Mouse (Mus musculus): ENCODE data around the gene Xpo5.

GRCm38 (mm10) chr17:46277586-46277985 lies 75.0 kb downstream of the Xpo5 start:
- TF ChIP-seq POLR2A (IDR thresholded peaks at IDR 0.05; ENCODE audit: low read depth, low read length) (no peak), NRF1 (IDR thresholded peaks at IDR 0.05; ENCODE audit: low read depth, low read length) (no peak), ZC3H11A (IDR thresholded peaks at IDR 0.05; ENCODE audit: low read depth, low read length) (no peak), RAD21 (IDR thresholded peaks at IDR 0.05; ENCODE audit: low read depth, low read length) (no peak), CTCF (conservative IDR thresholded peaks at IDR 0.05 in 1 of 2, IDR thresholded peaks at IDR 0.05 in 1 of 2; ENCODE audit: low read depth in 2 of 2, low read length in 2 of 2) (no peak), USF1 (IDR thresholded peaks at IDR 0.05; ENCODE audit: low read depth, low read length) (no peak)

Data from CH12.LX (cell line).